Mouse (Mus musculus): ENCODE results near the gene Cdk5. TPM values are rescaled to one million over a fixed set of nuclear protein-coding genes. Genes with fewer than 3 reads are reported as not detected.

The Cdk5 gene
- polyA plus RNA-seq, 2 experiments = 51.7 to 127 TPM

- 82% methylated on average over 5 of the region's 5 CpGs for WGBS
- H3K27me3 ChIP-seq (ENCODE audit: control insufficient read depth, insufficient read depth, low read length) = no peaks in the 10 kb centered on the region
- H3K4me3 ChIP-seq (replicated peaks; ENCODE audit: low read length) = no peak overlapping the region
- no peak overlapping the region for H3K27ac ChIP-seq (replicated peaks; ENCODE audit: low read depth, low read length)
- no peaks in the 10 kb centered on the region for H3K36me3 ChIP-seq (ENCODE audit: control insufficient read depth, insufficient read depth, low read length)
- DNase-seq (ENCODE audit: low spot score) (no peak), ATAC-seq (ENCODE audit: low FRiP score, low read depth) (no peak)
- no peaks in the 10 kb centered on the region for H3K4me1 ChIP-seq (ENCODE audit: control insufficient read depth, insufficient read depth, low read length)
- TF ChIP-seq POLR2A (IDR thresholded peaks at IDR 0.05; ENCODE audit: borderline replicate concordance, extremely low read depth, insufficient read depth, insufficient read length) = no peak
- H3K9ac ChIP-seq (ENCODE audit: low read depth, low read length, severe bottlenecking) = no peak overlapping the region
- no peak overlapping the region for H3K4me2 ChIP-seq (replicated peaks; ENCODE audit: low read depth, low read length, severe bottlenecking)
- H3K9me3 ChIP-seq (ENCODE audit: control insufficient read depth, low read length) = no peaks in the 10 kb centered on the region
Observed at GRCm38 (mm10) chr5:24373807-24374206, 49.5 kb downstream of the Cdk5 start.

DNA sequence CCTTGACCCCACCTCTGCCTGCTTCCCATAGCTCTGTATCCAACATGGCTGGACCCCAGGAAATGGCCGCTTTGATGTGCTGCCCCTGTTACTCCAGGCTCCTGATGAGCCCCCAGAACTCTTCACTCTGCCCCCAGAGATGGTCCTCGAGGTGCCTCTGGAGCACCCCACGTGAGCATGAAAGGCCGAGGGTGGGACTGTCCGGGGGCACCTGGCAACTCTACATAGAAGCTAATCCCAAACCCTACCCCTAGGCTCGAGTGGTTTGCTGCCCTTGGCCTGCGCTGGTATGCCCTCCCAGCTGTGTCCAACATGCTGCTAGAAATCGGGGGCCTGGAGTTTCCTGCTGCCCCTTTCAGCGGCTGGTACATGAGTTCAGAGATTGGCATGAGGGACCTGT, 53.6 kb downstream of the Cdk5 start:
- WGBS = 83% methylated on average over 9 of the region's 9 CpGs
- Histone ChIP-seq H3K4me1 (ENCODE audit: control insufficient read depth, insufficient read depth, low read length) (no peaks in the 10 kb centered on the region), H3K36me3 (ENCODE audit: control insufficient read depth, insufficient read depth, low read length) (no peaks in the 10 kb centered on the region), H3K9me3 (ENCODE audit: control insufficient read depth, low read length) (no peaks in the 10 kb centered on the region), H3K27me3 (ENCODE audit: control insufficient read depth, insufficient read depth, low read length) (no peaks in the 10 kb centered on the region), H3K27ac (replicated peaks; ENCODE audit: low read depth, low read length) (no peak overlapping the region), H3K4me2 (replicated peaks; ENCODE audit: low read depth, low read length, severe bottlenecking) (no peak overlapping the region), H3K9ac (ENCODE audit: low read depth, low read length, severe bottlenecking) (no peak overlapping the region), H3K4me3 (replicated peaks; ENCODE audit: low read length) (no peak overlapping the region)
- no peak for TF ChIP-seq POLR2A (IDR thresholded peaks at IDR 0.05; ENCODE audit: borderline replicate concordance, extremely low read depth, insufficient read depth, insufficient read length)
- ATAC-seq (ENCODE audit: low FRiP score, low read depth) (no peak), DNase-seq (ENCODE audit: low spot score) (no peak)

Other genes with a start within 250 kb of the Cdk5 start
- 16.2 and 26.5 TPM in 2 replicates for gene Kcnh2, start 71.9 kb downstream of the Cdk5 start, polyA plus RNA-seq (2012; rRNA removed)
- gene Kcnh2, start 71.9 kb downstream of the Cdk5 start, polyA plus RNA-seq (2014; fragmentation: Nextera tagmentation; extraction: Ambion mirVana) = 2.8 and 3.8 TPM in 2 replicates
- 7.3 and 7.4 TPM in 2 replicates for gene Nos3, start 58.7 kb downstream of the Cdk5 start, polyA plus RNA-seq (2012; rRNA removed)
- 4.8 and 6.1 TPM in 2 replicates for gene Nos3, start 58.7 kb downstream of the Cdk5 start, polyA plus RNA-seq (2014; fragmentation: Nextera tagmentation; extraction: Ambion mirVana)
- 1.7 and 2.4 TPM in 2 replicates for gene Atg9b, start 31.4 kb downstream of the Cdk5 start, polyA plus RNA-seq (2012; rRNA removed)
- 0.54 and 1.3 TPM in 2 replicates for gene Atg9b, start 31.4 kb downstream of the Cdk5 start, polyA plus RNA-seq (2014; fragmentation: Nextera tagmentation; extraction: Ambion mirVana)
- gene Abcb8, start 29.9 kb downstream of the Cdk5 start, polyA plus RNA-seq (2012; rRNA removed) = 45.3 and 58.3 TPM in 2 replicates
- 35.8 and 37.3 TPM in 2 replicates for gene Abcb8, start 29.9 kb downstream of the Cdk5 start, polyA plus RNA-seq (2014; fragmentation: Nextera tagmentation; extraction: Ambion mirVana)
- 3.0 and 6.2 TPM in 2 replicates for gene Asic3, start 10.1 kb downstream of the Cdk5 start, polyA plus RNA-seq (2012; rRNA removed)
- gene Asic3, start 10.1 kb downstream of the Cdk5 start, polyA plus RNA-seq (2014; fragmentation: Nextera tagmentation; extraction: Ambion mirVana) = 0.36 and 1.2 TPM in 2 replicates
- 69.1 and 84.1 TPM in 2 replicates for gene Slc4a2, start 307 bp upstream of the Cdk5 start, polyA plus RNA-seq (2012; rRNA removed)
- 30.0 and 37.1 TPM in 2 replicates for gene Slc4a2, start 307 bp upstream of the Cdk5 start, polyA plus RNA-seq (2014; fragmentation: Nextera tagmentation; extraction: Ambion mirVana)
- 295 and 397 TPM in 2 replicates for gene Fastk, start 21.8 kb upstream of the Cdk5 start, polyA plus RNA-seq (2012; rRNA removed)
- 113 and 120 TPM in 2 replicates for gene Fastk, start 21.8 kb upstream of the Cdk5 start, polyA plus RNA-seq (2014; fragmentation: Nextera tagmentation; extraction: Ambion mirVana)
- 29.8 and 35.5 TPM in 2 replicates for gene Tmub1, start 24.3 kb upstream of the Cdk5 start, polyA plus RNA-seq (2012; rRNA removed)
- gene Tmub1, start 24.3 kb upstream of the Cdk5 start, polyA plus RNA-seq (2014; fragmentation: Nextera tagmentation; extraction: Ambion mirVana) = 23.2 and 23.5 TPM in 2 replicates
- 103 and 114 TPM in 2 replicates for gene Agap3, start 28.6 kb upstream of the Cdk5 start, polyA plus RNA-seq (2012; rRNA removed)
- gene Agap3, start 28.6 kb upstream of the Cdk5 start, polyA plus RNA-seq (2014; fragmentation: Nextera tagmentation; extraction: Ambion mirVana) = 57.9 and 61.7 TPM in 2 replicates
- 0.04 and 0.05 TPM in 2 replicates for gene Gbx1, start 103.7 kb upstream of the Cdk5 start, polyA plus RNA-seq (2012; rRNA removed)
- not detected in 2 replicates for gene Gbx1, start 103.7 kb upstream of the Cdk5 start, polyA plus RNA-seq (2014; fragmentation: Nextera tagmentation; extraction: Ambion mirVana)
- 2.7 and 3.8 TPM in 2 replicates for gene Asb10, start 117.4 kb upstream of the Cdk5 start, polyA plus RNA-seq (2012; rRNA removed)
- 0.62 and 1.1 TPM in 2 replicates for gene Asb10, start 117.4 kb upstream of the Cdk5 start, polyA plus RNA-seq (2014; fragmentation: Nextera tagmentation; extraction: Ambion mirVana)
- gene 4931409K22Rik, start 133.3 kb upstream of the Cdk5 start, polyA plus RNA-seq (2012; rRNA removed) = 0.35 and 0.51 TPM in 2 replicates
- 0.12 and 0.17 TPM in 2 replicates for gene 4931409K22Rik, start 133.3 kb upstream of the Cdk5 start, polyA plus RNA-seq (2014; fragmentation: Nextera tagmentation; extraction: Ambion mirVana)
- 81.0 and 82.5 TPM in 2 replicates for gene Abcf2, start 153.9 kb upstream of the Cdk5 start, polyA plus RNA-seq (2012; rRNA removed)
- 94.3 TPM in 2 replicates for gene Abcf2, start 153.9 kb upstream of the Cdk5 start, polyA plus RNA-seq (2014; fragmentation: Nextera tagmentation; extraction: Ambion mirVana)
- gene Chpf2, start 163.2 kb upstream of the Cdk5 start, polyA plus RNA-seq (2012; rRNA removed) = 56.2 and 57.0 TPM in 2 replicates
- gene Chpf2, start 163.2 kb upstream of the Cdk5 start, polyA plus RNA-seq (2014; fragmentation: Nextera tagmentation; extraction: Ambion mirVana) = 21.3 and 23.1 TPM in 2 replicates
- gene Smarcd3, start 200.9 kb upstream of the Cdk5 start, polyA plus RNA-seq (2012; rRNA removed) = 91.5 and 93.6 TPM in 2 replicates
- 52.7 and 59.6 TPM in 2 replicates for gene Smarcd3, start 200.9 kb upstream of the Cdk5 start, polyA plus RNA-seq (2014; fragmentation: Nextera tagmentation; extraction: Ambion mirVana)

Data from limb, embryonic 14.5 days (tissue).